Mouse (Mus musculus) hindbrain, embryonic 12.5 days (tissue): ENCODE measurements around the gene Ccnl2. TPM values are rescaled to one million over a fixed set of nuclear protein-coding genes. Genes with fewer than 3 reads are reported as not detected.

Source experiments
- ATAC-seq: fragments of 200-750 bp; cut with Nextera tagmentation; 2 replicates; pipeline ENCODE4 v1.8.0; 2017; ENCODE audit warnings: moderate TSS enrichment; ENCODE audit not compliant: low FRiP score
- H3K27ac ChIP-seq: fragments of 300-500 bp; sonication (generic); 2 replicates; pipeline ENCODE4 v1.5.1; 2016; ENCODE audit warnings: mild to moderate bottlenecking
- H3K27me3 ChIP-seq: fragments of 300-500 bp; sonication (generic); 2 replicates; pipeline ENCODE4 v1.6.1; 2016; ENCODE audit warnings: mild to moderate bottlenecking
- H3K36me3 ChIP-seq: fragments of 300-500 bp; sonication (generic); 2 replicates; pipeline ENCODE4 v1.6.1; 2016; ENCODE audit warnings: mild to moderate bottlenecking
- H3K4me1 ChIP-seq: fragments of 300-500 bp; sonication (generic); 2 replicates; pipeline ENCODE4 v1.6.1; 2016
- H3K4me2 ChIP-seq: fragments of 300-500 bp; sonication (generic); replicated peaks from 2 replicates; pipeline ENCODE4 v1.6.1; 2016; ENCODE audit warnings: mild to moderate bottlenecking
- H3K4me3 ChIP-seq: fragments of 300-500 bp; sonication (generic); 2 replicates; pipeline ENCODE4 v1.5.1; 2016; ENCODE audit warnings: mild to moderate bottlenecking
- H3K9ac ChIP-seq: fragments of 300-500 bp; sonication (generic); 2 replicates; pipeline ENCODE4 v1.6.1; 2016; ENCODE audit warnings: mild to moderate bottlenecking, moderate library complexity
- H3K9me3 ChIP-seq: fragments of 300-500 bp; sonication (generic); replicated peaks from 2 replicates; pipeline ENCODE4 v1.6.1; 2016; ENCODE audit warnings: mild to moderate bottlenecking
- WGBS: fragments of 180-500 bp; shearing (Covaris S2); methylation state at CpG from one replicate; pipeline ENCODE4 v1.1.7; 2016; 5-methylcytosine and 5-hydroxymethylcytosine counted together
- polyA plus RNA-seq: library from polyadenylated mRNA; unstranded; fragments of >200 nt; fragmentation: Nextera tagmentation; extraction: Ambion mirVana; gene quantifications from 2 replicates; pipeline ENCODE4 v1.2.1, GENCODE M21; 2016

The Ccnl2 gene
- polyA plus RNA-seq, 1 experiment from 2014 or later, result 217 TPM

GRCm38 (mm10) chr4:155793730-155794129, 18.6 kb upstream of the Ccnl2 start:
- peaks cover 7% of the 10 kb centered on the region; the same call in 1 of the 2 replicates for H3K27me3 ChIP-seq
- no peaks in the 10 kb centered on the region for H3K9me3 ChIP-seq
- no peaks in the 10 kb centered on the region for H3K36me3 ChIP-seq
- H3K27ac ChIP-seq, result no peak overlapping the region
- H3K9ac ChIP-seq, result no peak overlapping the region
- no peak for ATAC-seq
- 79% methylated on average over 2 of the region's 2 CpGs for WGBS
- H3K4me1 ChIP-seq, result no peaks in the 10 kb centered on the region
- H3K4me3 ChIP-seq, result no peak overlapping the region
- H3K4me2 ChIP-seq, result no peak overlapping the region

- Histone ChIP-seq H3K9me3 (no peaks in the 10 kb centered on the region), H3K4me3 (no peak overlapping the region)
- ATAC-seq, result no peak
Measured at GRCm38 (mm10) chr4:155802075-155802474, 10.2 kb upstream of the Ccnl2 start.

GRCm38 (mm10) chr4:155802741-155803339, 9.4 kb upstream of the Ccnl2 start, which contains the start of gene Mrpl20:
Gene Mrpl20 (plus strand): TSS chr4:155802878.
- 10% methylated on average over 12 of the region's 12 CpGs for WGBS
- Histone ChIP-seq H3K27ac (peak within 1 kb of the TSS; percentile 73), H3K27me3 (no peaks in the 10 kb centered on the region), H3K9me3 (no peaks in the 10 kb centered on the region), H3K36me3 (peaks cover 12% of the 10 kb centered on the region), H3K4me2 (peak within 1 kb of the TSS; percentile 65), H3K4me3 (peak within 1 kb of the TSS; percentile 94), H3K4me1 (peaks cover 17% of the 10 kb centered on the region), H3K9ac (peak within 1 kb of the TSS; percentile 89)
- peak; percentile 31; the same call in 1 of the 2 replicates for ATAC-seq

More at GRCm38 (mm10) chr4:155802075-155802474, 10.2 kb upstream of the Ccnl2 start:
- Histone ChIP-seq H3K27ac (no peak overlapping the region), H3K4me1 (peaks cover 17% of the 10 kb centered on the region), H3K9ac (no peak overlapping the region), H3K27me3 (no peaks in the 10 kb centered on the region), H3K4me2 (no peak overlapping the region), H3K36me3 (peaks cover 6% of the 10 kb centered on the region; the same call in 1 of the 2 replicates)
- 100% methylated on average over 1 of the region's 1 CpGs for WGBS

GRCm38 (mm10) chr4:155803340-155804041, 8.8 kb upstream of the Ccnl2 start:
- peak; percentile 96 for ATAC-seq
- H3K27ac ChIP-seq, result peak overlapping the region; percentile 73

GRCm38 (mm10) chr4:155807841-155808240, 4.4 kb upstream of the Ccnl2 start:
- no peak overlapping the region for H3K27ac ChIP-seq
- H3K9me3 ChIP-seq, result no peaks in the 10 kb centered on the region
- peaks cover 24% of the 10 kb centered on the region for H3K4me1 ChIP-seq
- no peak overlapping the region for H3K4me2 ChIP-seq
- 87% methylated on average over 3 of the region's 3 CpGs for WGBS
- no peak overlapping the region for H3K4me3 ChIP-seq
- ATAC-seq, result no peak
- no peaks in the 10 kb centered on the region for H3K27me3 ChIP-seq
- H3K9ac ChIP-seq, result no peak overlapping the region
- peaks cover 46% of the 10 kb centered on the region for H3K36me3 ChIP-seq

More at GRCm38 (mm10) chr4:155803340-155804041, 8.8 kb upstream of the Ccnl2 start:
- peak overlapping the region; percentile 94 for H3K4me3 ChIP-seq
- WGBS, result under 1% methylated on average over 58 of the region's 58 CpGs
- H3K9me3 ChIP-seq, result no peaks in the 10 kb centered on the region
- peaks cover 17% of the 10 kb centered on the region for H3K4me1 ChIP-seq
- H3K4me2 ChIP-seq, result peak overlapping the region; percentile 65
- H3K27me3 ChIP-seq, result no peaks in the 10 kb centered on the region
- H3K36me3 ChIP-seq, result peaks cover 19% of the 10 kb centered on the region
- peak overlapping the region; percentile 89 for H3K9ac ChIP-seq

DNA sequence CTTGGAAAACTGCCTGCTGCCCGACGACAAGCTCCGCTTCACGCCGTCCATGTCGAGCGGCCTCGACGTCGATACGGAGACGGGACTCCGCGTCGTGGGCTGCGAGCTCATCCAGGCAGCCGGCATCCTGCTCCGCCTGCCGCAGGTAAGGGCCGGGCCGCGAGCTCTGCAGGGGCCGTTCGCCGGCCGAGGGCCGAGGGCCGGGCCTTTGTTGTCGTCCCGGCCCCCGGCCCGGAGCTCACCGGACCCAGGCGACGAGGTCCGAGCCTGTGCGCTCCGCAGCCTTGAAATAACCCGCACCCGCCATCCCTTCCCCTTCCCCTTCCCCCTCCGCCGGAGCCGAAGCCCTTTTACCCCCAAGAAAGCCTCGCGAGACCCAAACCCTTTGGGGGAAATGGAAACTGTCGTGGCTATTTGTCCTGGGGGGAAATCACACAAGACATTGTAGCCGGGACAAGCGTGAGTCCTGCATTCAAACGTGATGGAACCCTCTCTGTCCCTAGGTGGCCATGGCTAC, 434 bp downstream of the Ccnl2 start:
- Histone ChIP-seq H3K27ac (peak overlapping the region; percentile 85), H3K9ac (peak overlapping the region; percentile 98), H3K4me1 (peaks cover 25% of the 10 kb centered on the region), H3K4me2 (peak overlapping the region; percentile 82), H3K36me3 (peaks cover 72% of the 10 kb centered on the region), H3K4me3 (peak overlapping the region; percentile 92), H3K9me3 (no peaks in the 10 kb centered on the region), H3K27me3 (no peaks in the 10 kb centered on the region)
- ATAC-seq, result peak; percentile 53
- WGBS, result 0% methylated on average over 49 of the region's 49 CpGs

- Histone ChIP-seq H3K27me3 (no peaks in the 10 kb centered on the region), H3K27ac (no peak overlapping the region), H3K36me3 (peaks cover 83% of the 10 kb centered on the region), H3K9me3 (no peaks in the 10 kb centered on the region), H3K9ac (no peak overlapping the region), H3K4me2 (no peak overlapping the region), H3K4me1 (peaks cover 16% of the 10 kb centered on the region), H3K4me3 (no peak overlapping the region)
- no peak for ATAC-seq
- WGBS, result 85% methylated on average over 4 of the region's 4 CpGs
Measured at GRCm38 (mm10) chr4:155817533-155817932, 5.2 kb downstream of the Ccnl2 start.

DNA sequence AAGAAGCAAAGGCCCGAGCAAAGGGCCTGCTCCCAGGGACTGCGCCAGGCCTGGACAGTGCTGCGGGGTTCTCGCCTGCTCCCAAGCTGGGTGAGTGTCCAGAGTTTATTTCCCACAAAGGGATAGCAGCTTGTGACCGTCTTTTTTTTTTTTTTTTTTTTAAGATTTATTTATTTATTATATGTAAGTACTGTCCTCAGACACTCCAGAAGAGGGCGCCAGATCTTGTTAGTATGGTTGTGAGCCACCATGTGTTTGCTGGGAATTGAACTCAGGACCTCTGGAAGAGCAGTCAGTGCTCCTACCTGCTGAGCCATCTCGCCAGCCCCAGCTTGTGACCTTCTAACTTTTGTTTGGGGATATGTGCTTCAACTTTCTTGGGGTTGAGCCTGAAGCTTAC, 8.7 kb downstream of the Ccnl2 start:
- peaks cover 87% of the 10 kb centered on the region for H3K36me3 ChIP-seq
- no peaks in the 10 kb centered on the region for H3K9me3 ChIP-seq
- H3K9ac ChIP-seq, result no peak overlapping the region
- H3K27me3 ChIP-seq, result no peaks in the 10 kb centered on the region
- ATAC-seq, result no peak
- H3K27ac ChIP-seq, result no peak overlapping the region
- no peaks in the 10 kb centered on the region for H3K4me1 ChIP-seq
- WGBS, result 80% methylated on average over 7 of the region's 7 CpGs
- H3K4me2 ChIP-seq, result no peak overlapping the region
- no peak overlapping the region for H3K4me3 ChIP-seq

DNA sequence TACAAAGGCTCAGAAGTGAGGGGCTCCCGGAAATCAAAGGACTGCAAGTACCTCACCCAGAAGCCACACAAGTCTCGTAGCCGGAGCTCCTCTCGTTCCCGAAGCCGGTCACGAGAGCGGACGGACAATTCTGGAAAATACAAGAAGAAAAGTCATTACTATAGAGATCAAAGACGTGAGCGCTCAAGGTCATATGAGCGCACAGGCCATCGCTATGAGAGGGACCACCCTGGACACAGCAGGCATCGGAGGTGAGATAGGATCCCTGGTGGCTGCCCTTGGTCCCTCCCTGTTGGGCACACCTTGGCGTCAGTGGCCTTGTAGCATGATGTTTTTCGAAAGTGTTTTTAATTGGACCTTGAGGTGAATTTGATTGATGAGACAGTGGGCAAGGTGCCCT, 11.2 kb downstream of the Ccnl2 start:
- Histone ChIP-seq H3K9ac (no peak overlapping the region), H3K27me3 (no peaks in the 10 kb centered on the region), H3K9me3 (no peaks in the 10 kb centered on the region), H3K36me3 (peaks cover 79% of the 10 kb centered on the region), H3K4me3 (no peak overlapping the region), H3K4me2 (no peak overlapping the region), H3K4me1 (no peaks in the 10 kb centered on the region), H3K27ac (no peak overlapping the region)
- no peak for ATAC-seq
- 96% methylated on average over 16 of the region's 16 CpGs for WGBS

- H3K36me3 ChIP-seq, result peaks cover 25% of the 10 kb centered on the region
- 95% methylated on average over 4 of the region's 4 CpGs for WGBS
Measured at GRCm38 (mm10) chr4:155829866-155830265, 17.6 kb downstream of the Ccnl2 start.

GRCm38 (mm10) chr4:155830596-155830995, 18.3 kb downstream of the Ccnl2 start:
- no peaks in the 10 kb centered on the region for H3K9me3 ChIP-seq
- H3K4me2 ChIP-seq, result peak overlapping the region; percentile 95
- H3K4me3 ChIP-seq, result peak overlapping the region; percentile 87; the same call in 1 of the 2 replicates
- no peak for ATAC-seq
- whole genome bisulfite sequencing, result 57% methylated on average over 8 of the region's 8 CpGs
- H3K9ac ChIP-seq, result no peak overlapping the region
- H3K27ac ChIP-seq, result peak overlapping the region; percentile 62
- H3K4me1 ChIP-seq, result peaks cover 21% of the 10 kb centered on the region
- no peaks in the 10 kb centered on the region for H3K27me3 ChIP-seq
- H3K36me3 ChIP-seq, result peaks cover 20% of the 10 kb centered on the region

More at GRCm38 (mm10) chr4:155829866-155830265, 17.6 kb downstream of the Ccnl2 start:
- Histone ChIP-seq H3K4me1 (peaks cover 21% of the 10 kb centered on the region), H3K4me2 (no peak overlapping the region), H3K9ac (no peak overlapping the region), H3K27ac (no peak overlapping the region), H3K4me3 (no peak overlapping the region), H3K27me3 (no peaks in the 10 kb centered on the region), H3K9me3 (no peaks in the 10 kb centered on the region)
- no peak for ATAC-seq

GRCm38 (mm10) chr4:155831205-155831766, 19.0 kb downstream of the Ccnl2 start, which contains the start of gene Aurkaip1:
Gene Aurkaip1 (plus strand): TSS chr4:155831272.
- Histone ChIP-seq H3K9ac (peak within 1 kb of the TSS; percentile 90), H3K4me3 (peak within 1 kb of the TSS; percentile 87), H3K4me1 (peaks cover 21% of the 10 kb centered on the region), H3K27ac (peak within 1 kb of the TSS; percentile 91), H3K36me3 (peaks cover 19% of the 10 kb centered on the region), H3K27me3 (no peaks in the 10 kb centered on the region), H3K9me3 (no peaks in the 10 kb centered on the region), H3K4me2 (peak within 1 kb of the TSS; percentile 95)
- under 1% methylated on average over 49 of the region's 49 CpGs for WGBS
- ATAC-seq, result peak; percentile 92
